Mouse (Mus musculus) retina, postnatal 7 days (tissue): ENCODE data around the gene Ckb.

Experiments used
- DNase-seq: peaks from one replicate; pipeline ENCODE4 v3.0.0-alpha.2; 2012; ENCODE audit warnings: low read depth, low spot score

Gene Ckb

DNA sequence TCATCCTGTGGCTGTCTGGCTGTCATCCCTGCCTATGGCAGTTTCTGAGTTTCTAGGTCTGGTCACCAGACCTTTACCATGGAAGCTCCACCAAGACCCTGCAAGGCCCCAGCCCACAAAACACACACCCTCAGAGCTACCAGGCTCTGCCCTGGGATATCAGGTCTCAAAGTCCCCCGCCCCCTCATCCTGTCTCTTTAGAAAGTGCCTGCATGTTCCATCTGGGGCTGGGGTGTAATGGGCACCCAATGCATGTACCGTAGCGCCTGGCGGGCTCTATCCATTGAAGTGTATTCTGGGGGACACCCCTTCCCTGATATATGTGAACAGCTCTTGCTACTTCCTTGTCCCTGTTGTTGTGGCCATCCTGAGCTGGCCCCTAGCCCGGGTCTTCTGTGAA lies 20.8 kb upstream of the Ckb start:
- no peak for DNase-seq

DNA sequence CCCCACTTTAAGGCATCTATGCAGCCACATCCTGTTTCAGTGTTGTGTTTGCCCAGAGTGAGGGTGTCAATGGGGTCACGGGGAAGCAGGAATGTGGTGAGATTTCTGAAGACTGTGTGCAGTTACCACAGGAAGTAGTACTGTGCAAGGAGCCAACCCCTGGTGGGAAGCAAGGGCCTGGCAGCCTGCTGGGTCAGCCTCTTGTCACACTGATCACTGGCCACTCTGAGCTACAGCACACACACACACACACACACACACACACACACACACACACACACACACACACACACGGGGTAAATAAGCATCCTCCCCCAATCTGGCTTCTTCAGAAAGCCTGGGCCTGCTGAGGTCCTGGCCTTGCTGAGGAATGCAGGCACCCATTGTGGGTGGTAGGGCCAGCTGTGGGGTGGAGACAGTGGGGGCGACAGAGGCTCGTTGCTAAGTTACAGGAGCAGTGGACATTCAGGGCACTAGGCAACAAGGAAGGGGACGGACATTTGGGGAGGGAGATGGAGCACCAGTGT lies 19.3 kb upstream of the Ckb start:
- no peak for DNase-seq

DNA sequence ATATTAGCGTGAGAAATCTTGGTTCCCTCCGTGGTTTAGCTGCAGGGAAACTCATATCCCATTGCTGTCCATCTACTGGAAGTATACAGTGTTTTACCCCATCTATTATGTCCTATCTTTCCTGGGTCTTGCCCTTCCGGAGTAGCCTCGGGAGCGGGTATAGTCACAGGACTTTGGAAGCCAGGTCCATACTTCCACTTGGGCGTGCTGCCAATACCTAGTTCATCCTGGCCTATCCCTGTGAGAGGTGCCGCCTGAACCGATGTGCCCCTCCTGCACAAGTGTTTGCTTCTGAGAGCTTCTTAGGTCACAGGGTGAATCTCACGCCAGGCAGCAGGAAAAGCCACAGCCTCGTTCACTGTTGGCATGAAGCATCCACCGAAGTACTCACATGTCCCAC lies 17.3 kb upstream of the Ckb start:
- no peak for DNase-seq

DNA sequence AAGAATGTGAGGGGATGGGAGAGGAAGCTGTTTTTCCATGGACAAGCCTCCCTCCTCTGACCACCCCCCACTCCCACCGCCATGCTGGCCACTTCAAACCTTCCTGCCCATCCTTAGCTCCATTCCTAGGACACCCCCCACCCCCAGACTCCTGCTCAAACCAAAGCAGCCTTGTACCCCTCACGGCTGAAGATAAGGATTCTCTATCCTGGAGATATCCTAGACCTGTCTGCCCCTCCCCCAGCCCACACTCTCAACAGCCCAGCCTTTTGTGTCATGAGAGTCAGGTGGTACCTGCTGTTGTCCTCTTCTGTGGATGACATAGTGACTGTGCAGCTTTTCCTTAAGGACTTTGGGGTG lies 15.9 kb upstream of the Ckb start:
- DNase-seq = no peak

DNA sequence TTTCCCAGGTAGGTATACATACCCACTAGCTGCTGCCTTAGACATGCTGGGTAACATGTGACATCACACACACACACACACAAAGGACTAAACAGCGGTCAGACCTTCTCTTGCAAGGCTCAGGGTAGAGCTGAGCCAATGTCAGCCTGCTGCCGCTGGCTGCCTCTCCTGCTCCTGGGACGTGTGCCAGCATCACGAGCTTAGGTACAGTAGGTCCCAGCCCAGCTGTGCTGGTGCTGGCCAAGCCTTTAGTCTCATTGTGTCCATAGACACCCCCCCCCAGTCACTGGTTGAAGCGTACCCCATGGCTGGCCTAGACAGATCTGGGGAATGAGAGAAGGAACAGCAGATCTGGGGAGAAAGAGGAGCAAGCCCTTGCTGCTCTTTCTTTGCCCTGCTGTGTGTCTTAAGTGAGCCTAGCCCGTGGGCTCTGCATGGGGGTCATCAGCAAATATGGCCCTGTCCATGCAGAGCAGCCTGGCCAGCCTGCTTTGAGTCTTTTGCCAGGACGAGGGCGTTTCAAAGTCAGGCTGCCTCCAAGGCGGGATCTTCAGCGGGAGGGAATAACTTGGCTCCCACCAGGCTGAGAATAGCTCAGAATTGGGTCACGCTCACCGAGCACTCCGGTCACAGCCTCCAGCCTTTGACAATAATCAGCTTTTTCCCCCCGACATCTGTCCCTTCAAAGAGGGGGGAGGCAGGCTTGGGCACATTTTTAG lies 15.4 kb upstream of the Ckb start:
- peak; percentile 81 for DNase-seq

DNA sequence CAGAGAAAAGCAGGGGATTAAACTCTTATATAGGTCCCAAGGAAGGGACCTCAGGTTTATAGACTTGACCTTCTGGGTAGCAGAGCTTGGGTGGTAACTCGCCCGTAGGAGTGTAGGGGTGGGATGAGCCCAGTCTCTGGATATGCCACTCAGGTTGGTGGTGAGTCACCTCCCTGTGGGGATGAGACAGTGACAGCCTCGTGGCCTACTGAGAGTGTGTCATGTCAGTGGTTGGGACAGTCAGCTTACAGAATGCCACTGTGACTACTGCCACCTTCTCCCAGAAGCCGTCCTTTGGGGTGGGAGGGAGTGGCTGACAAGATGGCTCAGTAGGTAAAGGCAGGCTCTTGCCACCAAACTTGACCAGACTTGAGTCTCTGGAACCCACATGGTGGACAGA lies 14.3 kb upstream of the Ckb start:
- DNase-seq = no peak

DNA sequence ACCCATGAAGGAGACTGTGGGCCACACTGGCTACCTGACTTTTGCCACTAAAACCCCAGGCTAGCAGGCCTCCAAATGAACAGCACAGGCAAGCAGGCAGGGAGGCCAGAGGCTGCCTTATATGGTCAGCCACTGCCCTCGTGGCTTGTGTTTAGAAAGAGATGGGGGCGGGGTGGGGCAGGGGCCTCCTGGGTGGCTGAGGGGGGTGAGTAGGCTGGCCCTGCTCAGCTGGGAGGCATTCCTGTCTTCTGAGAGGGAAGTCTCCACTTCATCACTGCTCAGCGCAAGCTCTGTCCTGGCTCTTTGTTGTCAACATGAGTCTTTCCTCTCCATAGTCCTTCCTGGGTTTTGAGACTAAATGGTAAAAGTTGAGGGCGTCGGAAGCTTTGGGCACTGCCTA lies 10.7 kb upstream of the Ckb start:
- DNase-seq = no peak

DNA sequence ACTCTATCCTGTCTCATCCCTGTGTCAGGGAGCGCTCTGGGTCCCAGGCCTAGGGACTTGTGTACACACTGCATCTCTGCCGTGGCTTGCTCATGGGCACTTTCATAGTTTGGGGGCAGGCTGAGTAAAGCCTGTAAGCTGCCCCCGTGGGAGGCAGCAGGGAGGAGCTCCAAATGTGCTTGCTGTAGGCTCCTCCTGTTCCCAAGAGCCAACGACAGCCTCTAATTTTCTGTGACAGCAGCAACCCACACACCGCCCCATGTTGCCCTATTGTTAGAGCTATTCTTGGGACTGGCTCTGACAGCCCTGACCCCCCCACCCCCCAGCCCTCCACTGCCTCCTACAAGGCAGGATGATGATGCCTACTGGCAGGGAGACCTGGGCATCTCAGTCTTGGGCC lies 9.9 kb upstream of the Ckb start:
- DNase-seq = no peak

DNA sequence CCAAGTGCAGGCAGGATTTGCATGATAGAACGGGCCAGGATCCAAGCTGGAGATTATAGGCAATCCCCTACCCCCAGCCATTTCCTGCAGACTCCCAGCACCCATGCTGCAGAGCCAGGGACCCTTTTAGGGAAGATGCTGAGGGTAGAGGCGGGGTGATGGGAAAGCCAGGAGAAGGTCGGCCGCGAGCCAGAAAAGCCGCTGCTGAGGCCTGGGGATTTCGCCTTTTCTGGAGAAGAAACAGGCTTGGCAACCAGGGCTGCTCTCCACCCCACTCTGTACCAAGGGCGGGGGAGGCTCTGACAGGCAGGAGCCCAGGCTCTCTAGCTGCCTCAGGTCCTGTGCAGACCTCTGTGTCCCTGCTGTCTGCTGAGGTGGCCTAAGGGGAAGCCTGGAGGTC lies 9.2 kb upstream of the Ckb start:
- DNase-seq = no peak

DNA sequence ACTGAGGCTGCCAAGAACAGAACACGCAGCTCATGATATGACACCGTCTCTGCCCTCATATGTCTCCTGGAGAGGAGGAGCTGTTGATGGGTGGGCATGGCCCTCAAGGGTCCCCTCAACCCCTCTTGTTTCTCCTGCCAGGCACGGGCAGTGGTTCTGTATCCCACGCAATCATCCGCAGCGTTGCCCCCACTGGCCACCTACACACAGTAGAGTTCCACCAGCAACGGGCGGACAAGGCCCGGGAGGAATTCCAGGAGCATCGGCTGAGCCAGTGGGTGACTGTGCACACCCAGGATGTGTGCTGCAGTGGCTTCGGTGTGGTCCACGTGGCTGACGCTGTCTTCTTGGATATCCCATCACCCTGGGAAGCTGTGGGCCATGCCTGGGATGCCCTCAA lies 8.5 kb upstream of the Ckb start:
- DNase-seq = no peak

DNA sequence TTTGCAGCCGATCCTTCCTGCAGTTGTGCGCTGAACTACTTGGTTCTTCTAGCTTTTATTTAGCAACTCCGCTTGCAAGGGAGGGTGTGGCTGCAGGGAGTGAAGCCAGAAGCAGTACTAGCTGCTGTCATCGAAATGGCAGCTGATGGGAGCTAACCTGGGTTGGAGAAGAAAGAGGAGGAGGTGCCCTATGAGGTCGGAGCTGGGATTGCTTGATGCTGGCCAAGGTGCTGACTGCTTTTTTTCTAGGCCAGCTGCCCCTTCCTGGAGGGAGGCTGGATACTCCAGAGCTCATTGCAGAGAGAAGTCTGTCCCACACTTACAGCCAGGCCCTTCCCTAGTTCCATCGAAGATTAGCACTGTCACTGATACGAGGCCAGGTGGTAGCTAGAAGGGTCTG lies 6.9 kb upstream of the Ckb start:
- DNase-seq = no peak

DNA sequence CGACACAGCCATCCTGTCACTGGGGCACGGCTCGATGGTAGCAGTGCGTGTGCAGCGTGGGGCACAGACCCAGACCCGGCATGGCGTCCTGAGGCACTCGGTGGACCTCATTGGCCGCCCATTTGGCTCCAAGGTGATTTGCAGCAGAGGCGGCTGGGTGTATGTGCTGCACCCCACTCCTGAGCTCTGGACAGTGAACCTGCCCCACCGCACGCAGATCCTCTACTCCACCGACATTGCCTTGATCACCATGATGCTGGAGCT lies 6.5 kb upstream of the Ckb start:
- no peak for DNase-seq

DNA sequence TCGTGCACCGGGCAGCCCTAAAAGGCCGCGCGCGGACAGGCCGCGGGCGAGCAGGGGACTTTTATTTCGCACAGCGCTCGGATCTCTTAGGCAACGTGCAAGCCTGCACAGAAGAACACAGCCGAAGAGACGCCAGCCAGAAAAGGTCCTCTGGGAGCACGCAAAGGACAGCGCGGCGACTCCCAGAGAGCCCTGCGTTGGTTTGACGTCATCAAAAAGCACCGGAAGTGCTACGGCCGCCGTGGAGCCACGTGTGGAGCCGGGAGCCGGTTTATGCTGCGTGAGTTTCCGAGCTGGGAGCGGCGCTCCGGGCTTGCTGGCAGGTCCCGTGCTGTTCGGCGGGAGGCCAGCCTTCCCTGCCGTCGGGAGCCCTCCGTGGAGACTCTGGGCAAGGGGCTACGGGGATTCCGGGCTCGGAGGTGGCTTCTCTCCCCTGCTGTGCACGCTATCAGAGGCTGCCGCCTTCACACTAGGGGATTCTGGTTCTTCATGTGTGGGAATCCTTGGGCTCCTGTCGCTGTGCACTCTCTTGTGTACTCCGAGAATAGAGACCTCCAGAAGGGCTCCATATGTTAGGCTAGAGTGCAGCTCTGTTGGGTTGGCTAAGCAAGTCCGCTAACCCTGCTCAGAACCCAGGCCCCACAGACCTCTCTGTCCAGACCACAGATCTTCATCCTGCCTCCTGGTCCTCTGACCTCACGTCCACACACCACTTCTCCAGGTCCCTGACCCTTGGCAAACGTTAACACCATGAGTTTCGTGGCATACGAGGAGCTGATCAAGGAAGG lies 5.9 kb upstream of the Ckb start, which contains the start of gene Trmt61a:
Trmt61a (plus strand) TSS at position 224 of the 788 bp plus-strand sequence.
- DNase-seq = peak; percentile 93

DNA sequence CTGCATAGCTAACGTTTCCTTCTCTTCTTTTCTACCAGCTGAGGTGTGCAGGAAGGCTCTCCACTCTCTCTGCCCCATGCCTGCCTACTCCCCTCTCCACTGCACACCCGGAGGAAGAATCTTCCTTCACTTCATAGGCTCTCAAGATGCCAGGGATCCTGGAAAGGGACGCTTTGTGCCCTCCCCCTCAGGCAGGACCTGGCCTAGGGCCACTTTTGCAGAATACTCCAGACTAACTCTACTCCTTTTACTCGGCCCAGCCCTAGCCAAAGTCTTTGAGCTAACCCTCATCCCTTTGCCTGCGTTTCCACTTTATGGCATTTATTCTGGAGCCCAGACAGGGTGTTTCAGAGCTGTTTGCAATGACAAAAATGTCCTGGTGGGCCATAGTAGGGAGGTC lies 5.3 kb upstream of the Ckb start:
- no peak for DNase-seq

DNA sequence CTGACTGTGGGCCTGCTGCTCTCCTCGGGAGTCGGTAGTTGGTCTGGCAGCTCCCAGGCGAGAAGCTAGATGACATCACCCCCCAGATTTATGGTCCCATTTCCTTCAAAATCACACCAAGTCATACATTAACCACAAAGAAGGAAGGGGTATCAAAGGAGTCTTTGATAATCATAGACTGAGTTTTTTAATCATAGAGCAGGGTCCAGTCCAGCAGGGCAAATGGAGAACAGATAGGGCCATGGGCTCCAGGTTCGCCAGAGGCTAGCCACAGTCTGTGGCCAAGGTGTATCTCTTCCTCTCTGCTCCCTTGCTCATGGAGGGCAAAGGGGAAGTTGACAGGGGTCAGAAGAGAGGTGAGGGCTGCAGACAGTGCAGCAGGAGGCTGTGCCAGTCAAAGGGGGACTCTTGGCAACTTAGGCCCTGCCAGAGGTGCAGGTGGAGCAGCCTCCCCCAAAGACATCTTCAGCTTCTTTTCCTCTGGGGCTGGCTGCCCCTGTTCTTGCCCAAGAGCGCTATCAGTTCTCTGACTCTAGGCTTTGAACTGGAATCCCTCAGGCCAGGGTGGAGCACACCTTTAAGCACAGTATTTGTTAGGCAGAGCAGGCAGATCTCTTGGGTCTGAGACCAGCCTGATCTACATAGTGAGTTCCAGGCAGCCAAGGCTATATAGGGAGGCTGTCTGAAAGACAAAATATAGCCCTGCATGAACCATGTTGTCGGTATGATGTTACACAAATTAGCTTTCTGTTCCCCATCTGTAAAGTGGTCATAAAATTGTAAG lies 3.9 kb upstream of the Ckb start:
- DNase-seq = no peak

DNA sequence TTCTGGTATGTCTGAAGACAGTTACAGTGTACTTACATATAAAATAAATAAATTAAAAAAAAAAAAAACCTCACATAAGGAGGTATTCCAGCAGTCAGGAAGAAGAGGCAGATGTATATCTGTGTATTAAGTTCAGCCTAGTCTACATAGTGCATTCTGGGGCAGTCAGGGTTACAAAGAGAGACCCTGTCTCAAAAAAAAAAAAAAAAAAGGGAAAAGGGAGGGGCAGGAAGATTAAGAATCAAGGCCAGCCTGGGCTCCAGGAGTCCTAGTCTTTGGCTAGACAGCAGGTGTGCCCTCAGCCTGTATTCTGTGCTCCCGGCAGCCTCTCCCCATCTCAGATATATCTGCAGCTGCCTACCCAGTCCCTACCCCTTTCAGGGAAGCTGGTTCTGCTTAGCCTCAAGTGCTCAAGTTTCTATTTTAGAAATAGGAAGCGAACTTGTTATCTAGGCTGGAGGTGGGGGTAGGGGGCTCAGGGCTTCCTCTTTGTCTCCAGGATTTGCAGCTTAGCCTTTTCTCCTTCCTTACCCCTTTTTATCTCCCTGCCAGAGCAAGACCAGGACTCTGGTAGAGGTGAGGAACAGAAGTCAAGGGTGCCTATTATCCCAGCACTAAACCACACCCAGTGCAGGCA lies 2.8 kb upstream of the Ckb start:
- DNase-seq = no peak

DNA sequence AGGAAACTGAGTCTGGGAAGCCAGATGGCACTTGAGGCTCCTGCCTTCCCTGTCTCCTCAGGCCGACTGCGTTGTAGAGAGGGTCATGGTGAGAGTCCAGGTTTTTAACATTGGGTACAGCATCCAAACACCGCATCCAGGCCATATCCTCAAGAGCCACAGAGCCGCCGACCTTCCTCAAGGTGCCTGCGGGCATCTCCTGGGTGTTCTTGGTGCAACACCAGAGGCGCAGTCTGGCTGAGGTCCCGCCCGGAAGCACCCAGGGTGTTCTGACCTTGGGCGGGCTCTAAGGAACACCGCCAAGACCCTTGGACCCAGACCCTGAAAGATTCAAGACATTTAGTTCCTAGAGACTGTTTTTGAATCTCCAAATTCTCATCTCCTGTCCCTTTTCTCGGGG lies 443 bp upstream of the Ckb start:
- no peak for DNase-seq

DNA sequence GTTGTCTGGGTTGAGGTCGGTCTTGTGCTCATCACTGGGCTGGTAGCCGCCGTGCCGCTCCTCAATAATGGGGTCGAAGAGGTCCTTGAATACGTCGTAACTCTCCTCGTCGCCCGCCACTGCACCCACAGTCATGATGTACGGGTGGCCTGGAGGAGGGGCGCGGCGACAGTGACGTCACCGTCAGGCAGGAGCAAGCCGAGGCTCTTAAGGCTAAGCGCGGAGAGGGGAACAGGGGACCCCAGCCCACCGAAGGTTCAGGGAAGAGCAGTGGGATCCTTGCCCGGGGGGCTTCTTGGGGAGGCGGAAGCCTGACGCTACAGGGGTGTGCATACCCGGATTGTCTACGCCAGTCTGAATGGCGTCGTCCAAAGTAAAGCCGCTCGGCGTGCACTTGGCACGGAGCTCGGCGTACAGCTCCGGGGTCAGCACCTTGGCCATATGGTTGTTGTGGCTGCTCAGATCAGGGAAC lies 671 bp downstream of the Ckb start:
- DNase-seq = no peak

DNA sequence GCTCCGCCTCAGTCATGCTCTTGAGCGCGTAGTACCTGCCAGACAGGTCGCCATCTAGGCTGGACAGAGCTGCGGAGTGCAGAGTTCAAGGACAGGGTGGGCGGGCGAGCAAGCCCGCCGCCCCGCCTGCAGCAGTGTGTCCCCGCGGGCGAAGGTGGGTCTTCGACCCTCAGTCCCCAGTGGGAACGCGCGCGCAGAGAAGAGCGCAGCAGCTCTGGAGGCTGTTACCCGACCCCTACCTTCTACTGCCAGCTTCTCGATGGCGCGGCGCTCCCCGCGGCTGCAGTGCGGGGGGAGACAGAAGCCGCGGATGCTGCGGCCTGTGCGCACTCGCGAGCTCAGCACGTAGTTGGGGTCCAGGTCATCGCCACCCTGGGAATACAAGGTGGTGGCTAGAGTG lies 1.2 kb downstream of the Ckb start:
- DNase-seq = no peak

DNA sequence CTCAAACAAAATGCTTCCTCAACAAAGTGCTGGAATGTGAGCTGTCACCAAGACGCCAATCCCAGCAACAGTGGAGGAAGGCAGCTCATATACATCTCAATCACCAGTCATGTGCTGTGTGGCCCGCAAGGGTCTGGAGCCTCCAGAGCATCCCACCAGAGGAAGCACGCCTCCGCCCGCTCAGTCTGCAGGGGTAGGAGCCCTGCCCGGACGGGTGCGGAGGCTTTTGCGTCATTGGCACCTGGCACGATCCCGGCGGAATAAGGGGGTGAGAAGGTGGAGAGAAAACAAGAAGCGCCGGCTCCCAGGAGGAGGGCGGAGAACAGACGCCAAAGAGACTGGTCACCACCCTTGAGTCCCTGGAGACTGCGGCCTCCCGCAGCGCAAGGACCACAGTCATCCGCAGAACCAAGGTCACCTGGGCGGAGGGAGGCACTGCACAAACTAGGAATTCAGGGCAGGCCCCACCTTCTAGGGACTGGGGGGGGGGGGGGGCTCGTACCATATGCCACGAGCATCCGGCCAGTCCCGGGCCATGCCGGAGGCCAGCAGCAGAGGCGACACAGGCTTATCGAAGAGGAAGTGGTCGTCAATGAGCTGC lies 1.7 kb downstream of the Ckb start:
- no peak for DNase-seq

DNA sequence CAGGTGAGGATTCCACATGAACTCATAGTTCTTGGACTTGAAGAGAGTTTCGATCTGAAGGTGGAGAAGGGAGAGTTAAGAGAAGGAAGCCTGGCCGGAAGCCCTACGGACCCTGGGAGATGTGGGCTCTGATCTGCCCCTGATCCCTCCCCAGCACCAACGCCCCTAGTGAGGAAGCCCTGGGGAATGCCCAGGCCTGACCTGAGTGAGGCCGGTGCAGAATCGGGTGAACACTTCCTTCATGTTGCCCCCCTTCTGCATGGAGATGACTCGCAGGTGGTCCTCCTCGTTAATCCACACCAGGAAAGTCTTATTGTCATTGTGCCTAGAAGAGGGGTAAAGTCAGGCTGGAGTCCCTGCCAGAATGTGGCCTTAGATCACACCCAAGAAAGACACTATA lies 2.2 kb downstream of the Ckb start:
- DNase-seq = no peak
